Mouse (Mus musculus) cerebellum, adult 9-10 months (tissue): ENCODE data around the gene Unc93a2.
"Not testable (repeated sequence)": the region's sequence is repeated elsewhere in the genome, so short reads cannot be mapped to it uniquely, and the experiment has no call there.

Experiments
- DNase-seq: peaks from one replicate; pipeline ENCODE4 v3.0.0; 2022

Gene Unc93a2

DNA sequence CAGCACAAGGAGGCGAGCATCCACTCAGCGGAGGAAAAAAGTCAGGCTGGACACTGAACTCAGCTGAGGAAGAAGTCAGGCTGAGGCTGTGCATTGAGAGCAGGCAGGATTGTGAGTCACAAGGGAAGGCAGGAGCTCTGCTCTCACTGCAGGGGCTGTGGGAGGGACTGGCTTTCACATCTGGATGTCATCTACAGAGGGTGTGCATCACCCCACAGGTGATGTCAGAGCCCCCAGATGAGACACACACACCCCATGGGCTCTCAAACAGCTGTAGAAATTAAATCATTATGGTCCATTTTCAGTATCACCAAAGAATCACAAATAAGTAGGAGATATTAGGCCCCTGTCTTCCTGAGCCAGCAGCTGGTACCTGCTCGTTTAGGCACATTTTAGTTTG lies at the start of gene Unc93a2:
Gene Unc93a2 (minus strand): TSS at position 101 of the 400 bp plus-strand sequence.
- DNase-seq, result not testable (repeated sequence)

DNA sequence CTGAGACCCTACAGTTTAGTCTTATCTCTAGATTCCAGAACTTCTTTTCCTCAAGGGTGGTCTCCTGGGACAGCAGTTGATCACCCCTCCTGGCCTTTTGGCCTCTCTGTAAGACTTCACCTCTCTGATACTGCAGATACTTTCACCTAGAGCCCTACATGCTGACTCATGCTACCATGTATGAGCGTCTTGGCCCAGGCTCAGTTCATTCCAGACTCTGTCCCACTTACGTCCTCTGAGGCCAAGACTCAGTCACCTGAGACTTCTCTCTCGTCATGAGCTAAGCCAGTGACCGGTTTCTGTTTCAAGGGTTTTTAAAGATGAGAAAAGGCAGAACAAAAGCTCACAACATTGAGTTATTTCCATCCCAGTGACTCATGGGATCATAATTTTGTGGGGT lies 48.9 kb upstream of the Unc93a2 start:
- DNase-seq, result not testable (repeated sequence)

DNA sequence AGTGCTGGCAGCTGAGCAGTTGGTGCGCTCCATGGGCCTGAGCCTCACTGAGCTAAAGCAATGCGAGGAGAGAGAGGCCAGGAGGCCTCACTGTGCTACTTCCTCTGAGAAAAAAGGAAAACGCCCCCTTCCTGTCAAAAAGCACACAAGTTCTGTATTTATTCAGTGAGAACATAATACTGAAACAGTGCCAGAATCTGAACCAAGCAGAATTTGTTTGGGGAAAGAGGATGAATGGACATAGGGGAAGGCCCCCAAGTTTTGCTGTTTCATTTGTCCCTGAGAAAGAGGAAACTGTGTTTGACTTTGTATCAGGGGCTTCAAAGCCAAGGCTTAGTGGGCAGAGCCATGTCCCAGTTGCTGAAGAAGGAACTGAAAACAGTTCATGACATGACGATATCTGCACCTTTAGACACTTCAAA lies 45.0 kb upstream of the Unc93a2 start:
- DNase-seq, result not testable (repeated sequence)

DNA sequence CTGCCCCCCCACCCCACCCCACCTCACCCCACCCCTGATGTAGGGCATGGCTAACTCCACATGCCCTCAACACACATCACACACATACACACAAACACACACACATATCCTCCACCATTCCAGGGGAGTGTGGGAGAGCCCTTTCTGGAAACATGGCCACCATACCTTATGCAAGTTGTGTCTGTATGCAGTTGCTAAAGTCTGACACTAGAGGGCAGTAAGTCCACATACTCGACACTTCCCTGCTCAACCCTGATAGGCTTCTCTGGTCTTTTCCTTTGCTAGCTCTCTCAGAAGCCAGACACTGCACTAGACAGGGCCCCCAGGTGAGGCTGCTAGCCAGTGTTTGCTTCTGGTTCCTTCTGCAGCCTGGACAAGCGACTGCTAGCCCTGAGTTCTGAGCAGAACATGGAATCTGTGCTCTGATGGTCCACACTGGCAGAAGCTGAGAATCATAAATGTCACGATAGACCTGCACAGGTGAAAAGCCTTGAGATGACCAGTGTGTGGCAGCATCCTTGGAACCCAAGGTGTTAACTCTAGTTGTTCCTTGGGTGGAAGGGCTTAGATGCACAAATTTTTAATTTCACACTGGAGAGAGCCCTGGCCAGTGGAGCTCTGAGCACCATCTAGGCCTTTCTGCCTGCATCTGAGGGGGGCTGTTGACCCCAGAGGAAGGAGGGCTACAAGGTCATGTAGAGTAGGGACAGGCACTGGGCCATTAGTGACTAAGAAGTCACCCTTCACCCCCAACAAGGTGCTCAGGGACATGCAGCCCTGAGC lies 35.1 kb upstream of the Unc93a2 start:
- peak; percentile 10 for DNase-seq

DNA sequence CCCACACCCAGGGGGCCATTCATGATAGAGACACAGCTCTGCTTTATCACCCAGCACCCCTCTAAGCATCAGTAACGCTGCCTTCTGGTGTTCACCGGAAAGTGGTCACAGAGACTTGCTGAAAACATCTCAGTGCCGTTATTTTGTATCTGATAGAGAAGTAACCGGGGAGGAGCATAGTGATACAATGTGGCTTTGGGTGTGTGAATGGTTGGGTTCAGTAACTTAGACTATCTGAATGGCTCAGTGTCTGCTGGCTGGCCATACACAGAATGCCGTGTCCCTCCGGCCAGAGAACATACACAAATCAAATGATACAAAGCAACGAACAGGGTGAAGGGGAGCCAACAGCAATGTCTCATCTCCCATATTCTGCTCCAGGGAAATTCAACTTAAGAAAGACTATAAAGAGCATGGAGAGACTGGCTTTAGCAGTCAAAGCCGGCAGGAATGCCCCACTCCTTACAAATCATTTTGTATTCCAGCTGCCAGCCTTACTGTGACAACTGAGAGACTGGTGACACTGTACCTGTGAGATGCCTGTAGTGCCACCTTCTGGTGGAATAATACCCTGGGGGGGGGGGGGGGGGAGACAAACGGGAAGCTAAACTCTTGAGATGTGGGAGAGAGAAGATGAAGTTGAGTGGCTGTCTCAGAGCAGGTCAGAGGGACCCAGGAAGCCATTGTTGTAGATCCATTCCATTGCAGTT lies 29.5 kb upstream of the Unc93a2 start:
- DNase-seq, result not testable (repeated sequence)

DNA sequence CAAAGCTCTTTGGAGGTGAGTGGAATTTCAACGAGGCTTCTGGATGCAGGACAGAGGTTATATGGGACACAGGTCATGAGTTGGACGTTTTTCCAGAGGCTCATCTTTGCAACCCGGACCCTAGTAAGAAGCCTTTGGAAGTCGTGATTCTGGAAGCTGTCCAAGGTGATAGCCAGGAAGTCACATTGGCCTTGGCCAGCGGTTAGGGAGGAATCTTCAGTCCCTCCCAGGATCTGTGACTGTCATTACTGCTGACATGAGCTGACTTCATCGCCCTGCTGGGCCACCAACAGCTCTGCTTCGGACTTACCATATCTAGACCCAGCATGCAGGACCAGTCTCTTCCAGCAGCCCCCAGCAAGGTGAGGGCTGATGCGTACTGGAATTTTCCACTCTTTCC lies 28.1 kb upstream of the Unc93a2 start:
- not testable (repeated sequence) for DNase-seq

DNA sequence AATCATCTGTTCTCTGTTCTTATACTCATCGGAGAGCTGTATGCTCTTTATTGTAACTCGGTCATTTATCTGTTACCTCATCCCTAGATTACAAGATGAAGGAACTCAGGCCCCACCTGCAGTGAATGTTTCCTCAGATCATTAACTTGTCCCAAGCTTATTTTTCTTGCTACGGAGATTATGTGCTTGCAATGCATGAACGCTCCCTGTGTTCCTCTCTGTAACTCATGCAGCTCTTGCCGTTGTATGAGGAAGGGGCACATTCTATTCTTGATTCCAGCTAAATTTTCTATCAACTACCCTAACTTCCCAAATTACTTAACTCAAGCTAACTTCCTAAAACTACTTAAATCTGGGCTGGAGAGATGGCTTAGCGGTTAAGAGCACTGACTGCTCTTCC lies 14.5 kb upstream of the Unc93a2 start:
- DNase-seq, result not testable (repeated sequence)

DNA sequence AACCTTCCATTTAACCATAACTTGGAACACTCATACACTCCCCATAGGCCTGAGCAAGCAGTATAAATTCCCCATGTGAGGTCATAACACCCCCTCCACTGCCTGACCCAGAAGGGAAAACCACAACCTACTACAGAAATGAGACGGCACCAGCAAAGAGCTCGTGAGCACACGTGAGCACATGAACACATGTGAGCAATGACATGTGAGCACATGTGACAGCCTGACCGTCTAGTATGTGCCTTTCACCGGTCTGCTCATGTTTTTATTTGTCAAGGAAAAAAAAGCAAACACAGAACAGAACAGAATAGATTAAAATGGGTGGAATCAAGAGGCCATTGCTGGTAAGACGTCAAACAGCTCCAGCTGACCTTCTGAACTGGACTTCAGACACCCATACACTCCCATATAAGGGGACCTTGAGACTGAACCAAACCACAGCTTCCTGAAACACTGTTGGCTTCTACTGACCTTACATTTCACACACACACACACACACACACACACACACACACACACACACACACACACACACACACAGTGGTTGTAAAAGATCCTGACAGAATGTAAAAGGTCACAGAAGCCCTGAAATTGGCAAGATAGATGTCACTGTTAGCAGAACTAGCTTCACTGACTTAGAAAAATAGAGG lies 13.1 kb upstream of the Unc93a2 start:
- not testable (repeated sequence) for DNase-seq

DNA sequence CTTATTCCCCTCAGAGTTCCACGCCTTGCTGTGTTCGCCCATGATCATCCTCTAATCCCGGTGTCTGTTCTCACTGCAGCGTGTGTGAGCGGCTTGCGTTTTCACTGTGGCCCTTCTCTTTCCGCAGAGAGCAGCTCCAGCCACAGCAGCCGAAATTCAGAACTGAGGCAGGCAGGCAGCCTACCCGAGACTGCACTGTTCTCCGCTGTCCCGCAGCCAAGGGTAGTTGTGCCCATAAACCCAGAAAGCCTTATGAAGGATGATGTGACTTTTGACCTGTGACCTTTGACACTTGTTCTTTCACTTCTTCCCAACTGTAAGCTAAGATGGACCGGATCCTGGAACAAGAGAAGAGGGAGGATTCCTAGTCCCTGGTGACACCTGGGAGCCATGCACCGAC lies 11.8 kb upstream of the Unc93a2 start:
- not testable (repeated sequence) for DNase-seq

DNA sequence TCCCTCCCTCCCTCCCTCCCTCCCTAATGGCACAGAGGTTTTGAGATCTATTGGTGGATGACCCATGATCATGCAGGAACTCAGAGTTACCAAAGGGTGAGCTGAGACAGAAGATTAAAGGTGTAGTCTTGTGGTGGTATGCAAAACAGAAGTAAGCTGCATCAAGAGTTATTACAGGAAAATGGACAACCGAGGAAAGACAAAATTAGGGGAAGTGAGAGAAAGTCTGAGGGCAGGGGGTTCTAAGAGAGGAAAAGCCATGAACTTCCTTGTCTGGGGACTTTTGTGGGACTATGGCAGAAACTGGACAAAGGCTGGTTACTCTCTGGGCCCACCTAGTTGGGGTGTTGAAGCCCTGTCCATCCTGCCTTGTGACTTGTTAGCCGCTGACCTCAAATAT lies 11.0 kb upstream of the Unc93a2 start:
- DNase-seq, result not testable (repeated sequence)

DNA sequence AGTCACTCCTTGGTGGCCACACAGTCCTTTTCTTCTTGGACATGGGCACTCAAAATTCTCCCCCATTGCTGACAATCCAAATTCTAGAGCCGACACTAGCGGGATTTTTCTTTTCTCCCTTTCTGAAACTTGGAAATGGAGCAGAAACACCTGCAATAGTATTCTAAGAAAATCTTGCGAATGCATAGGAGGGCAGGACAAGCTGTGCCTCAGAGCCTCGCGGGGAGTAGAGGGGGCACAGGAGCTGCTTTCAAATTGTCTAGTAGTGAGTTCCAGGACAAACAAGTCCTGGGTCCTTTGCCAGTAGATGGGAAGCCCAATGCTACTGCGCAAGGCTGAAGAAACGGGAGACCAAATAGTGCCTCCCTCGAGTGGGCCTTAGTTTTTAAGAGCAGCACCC lies 10.4 kb upstream of the Unc93a2 start:
- DNase-seq, result not testable (repeated sequence)

DNA sequence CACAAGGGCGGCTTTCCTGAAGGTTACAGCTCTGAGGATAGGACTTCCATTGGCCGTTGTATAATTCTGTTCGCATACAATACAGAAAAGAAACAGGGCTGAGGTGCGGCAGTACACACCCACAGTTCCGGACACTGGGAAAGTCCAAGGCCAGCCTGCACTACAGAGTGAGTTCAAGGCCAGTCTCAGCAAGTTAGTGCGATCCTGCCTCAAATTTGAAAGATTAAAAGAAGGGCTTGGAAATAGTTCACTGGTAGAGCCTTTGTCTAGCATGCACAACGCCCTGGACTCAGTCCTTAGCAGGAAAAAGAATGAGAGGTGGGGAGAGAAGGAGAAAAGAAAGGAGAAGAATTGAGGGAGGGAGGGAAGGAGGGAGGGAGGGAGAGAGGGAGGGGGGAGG lies 9.9 kb upstream of the Unc93a2 start:
- DNase-seq, result not testable (repeated sequence)

DNA sequence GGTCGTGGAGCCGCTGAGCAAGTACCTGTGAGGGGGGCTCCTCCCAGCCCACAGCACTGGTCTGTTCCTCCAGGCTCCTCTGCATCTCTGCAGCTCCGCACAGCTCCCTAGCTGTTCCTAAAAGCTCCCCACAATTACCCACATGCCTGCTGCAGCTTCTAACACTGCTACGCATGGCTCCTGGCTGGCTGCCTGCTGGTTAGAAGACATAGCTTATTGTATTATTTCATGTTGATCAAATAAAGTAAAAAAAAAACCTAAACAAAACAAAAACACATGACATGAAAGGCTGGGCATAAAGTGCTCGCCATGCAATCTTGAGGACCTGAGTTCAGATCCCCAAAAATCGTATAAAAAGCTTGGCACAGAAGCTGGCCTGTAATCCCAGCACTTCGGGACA lies 4.6 kb upstream of the Unc93a2 start:
- not testable (repeated sequence) for DNase-seq

DNA sequence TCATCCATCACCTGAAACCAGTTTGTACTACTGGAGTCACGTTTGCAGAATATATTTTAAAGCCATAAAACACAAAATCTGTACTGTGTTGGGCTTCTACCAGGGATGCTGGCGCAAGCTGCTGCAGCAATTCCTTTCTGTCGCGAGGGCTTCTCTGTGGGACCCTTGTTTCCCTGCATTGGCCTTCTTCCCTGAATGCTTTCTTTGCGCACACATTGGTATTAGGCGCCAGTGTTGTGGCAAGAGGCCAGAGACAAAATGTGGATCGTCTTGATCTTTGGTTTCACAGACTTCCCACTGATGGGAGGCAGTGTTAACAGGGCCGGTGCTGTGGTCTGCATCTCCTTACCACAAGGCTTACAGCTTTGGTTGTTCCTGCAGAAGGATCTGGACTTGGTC lies 3.7 kb upstream of the Unc93a2 start:
- DNase-seq, result not testable (repeated sequence)

DNA sequence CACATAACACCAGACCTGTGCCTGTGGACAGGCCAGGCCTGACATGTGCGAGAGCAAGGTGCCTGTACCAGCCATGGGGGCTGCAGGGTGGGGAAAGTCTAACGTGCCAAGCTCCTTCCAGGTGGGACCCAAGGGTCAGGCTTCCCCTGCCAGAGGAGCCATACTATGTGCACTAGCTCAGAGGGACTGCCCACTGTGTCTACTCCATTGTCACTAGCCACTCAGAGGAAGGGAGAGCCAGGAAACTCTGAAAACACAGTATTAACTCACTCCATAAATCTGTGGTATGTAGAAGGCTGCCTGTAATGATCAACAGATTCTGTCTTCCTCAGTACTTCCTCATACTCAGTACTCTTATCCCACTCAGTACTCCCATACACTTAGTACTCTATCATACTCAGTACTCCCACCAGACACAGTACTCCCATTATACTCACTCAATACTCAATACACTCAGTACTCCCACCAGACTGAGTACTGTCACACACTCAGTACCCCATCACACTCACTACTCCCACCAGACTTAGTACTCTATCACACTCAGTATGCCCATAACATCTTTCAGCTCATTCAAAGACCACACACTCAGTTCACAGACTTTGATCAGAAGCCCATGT lies 3.2 kb upstream of the Unc93a2 start:
- DNase-seq, result not testable (repeated sequence)

DNA sequence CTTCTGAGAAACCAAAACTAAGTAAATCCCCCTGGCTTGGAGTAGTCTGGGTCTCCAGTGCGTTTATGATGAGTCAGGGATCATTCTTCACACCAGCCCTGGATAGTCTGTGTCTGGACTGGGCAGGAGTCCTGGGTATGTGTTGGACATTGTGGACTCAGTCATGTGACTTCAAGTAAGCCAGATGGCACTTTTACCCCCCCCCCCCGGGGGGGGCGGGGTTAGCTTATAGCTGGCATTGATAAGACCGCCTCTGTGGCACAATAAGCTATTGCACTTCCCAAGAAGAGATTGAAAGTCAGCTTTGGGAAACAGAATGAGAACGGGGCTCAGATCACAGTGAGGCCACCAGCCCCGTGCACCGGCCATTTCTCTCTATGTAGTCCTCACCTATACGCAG lies 752 bp upstream of the Unc93a2 start:
- not testable (repeated sequence) for DNase-seq

DNA sequence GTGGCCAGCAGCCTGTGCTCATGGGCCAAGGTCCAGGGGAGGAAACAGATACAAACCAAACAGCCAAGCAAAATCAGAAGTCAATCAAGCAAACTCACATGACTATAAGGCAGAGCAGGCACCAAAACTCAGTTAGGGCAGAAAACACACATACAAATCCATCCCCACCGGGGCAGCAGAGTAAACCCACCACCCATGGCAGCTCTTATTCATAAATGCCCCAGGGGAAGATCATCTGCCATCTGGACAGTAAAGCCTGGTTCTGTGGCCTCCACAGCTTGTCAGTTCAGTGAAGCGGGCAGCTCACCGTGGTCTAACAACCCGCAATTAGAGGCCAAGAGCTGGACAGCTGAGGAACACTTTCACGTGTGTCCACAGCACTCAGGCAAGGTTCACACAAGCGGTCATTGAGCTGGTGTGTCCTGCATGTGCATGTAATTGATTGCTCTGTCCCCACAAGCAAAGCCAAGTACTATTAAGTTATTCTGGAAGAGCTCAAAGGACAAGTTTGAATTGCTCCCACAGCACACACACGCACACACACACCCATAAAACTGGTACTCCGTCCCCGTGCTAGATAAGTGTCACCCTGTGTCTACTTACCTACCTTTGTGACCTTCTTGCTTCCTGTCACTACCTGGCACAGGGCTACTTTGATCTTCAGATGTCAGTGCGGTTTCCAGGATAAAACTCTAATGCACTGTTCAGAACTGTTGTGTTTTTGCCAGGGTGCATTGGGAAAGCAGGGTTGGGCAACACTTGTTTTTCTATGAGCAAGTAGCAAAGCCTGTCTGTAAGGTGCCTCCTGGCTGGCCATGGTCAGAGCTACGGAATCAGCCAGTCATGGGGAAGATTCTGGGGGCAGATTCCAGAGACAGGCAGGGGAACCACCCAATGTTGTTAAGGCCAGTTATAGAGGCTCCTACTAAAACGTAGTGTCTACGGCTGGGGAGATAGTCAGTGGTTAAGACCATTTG lies 1.8 kb downstream of the Unc93a2 start:
- not testable (repeated sequence) for DNase-seq

DNA sequence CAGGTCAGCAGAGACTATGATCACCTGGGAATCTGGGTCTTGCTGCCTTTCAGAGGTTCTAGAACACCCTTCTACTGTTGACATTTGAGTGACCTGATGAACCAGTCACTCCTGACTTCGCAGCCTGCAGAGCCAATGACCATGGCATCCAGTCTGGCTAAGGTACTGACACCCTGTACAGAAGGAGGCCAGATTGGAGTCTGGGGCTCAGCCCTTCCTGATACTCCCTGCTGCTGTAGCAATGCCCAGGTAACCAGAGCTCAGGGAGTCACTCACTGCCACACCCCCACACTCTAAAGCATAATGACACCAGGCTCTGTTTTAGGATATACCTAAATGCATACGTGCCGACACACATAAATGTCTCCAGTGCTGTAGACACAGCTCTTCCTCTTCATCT lies 2.6 kb downstream of the Unc93a2 start:
- not testable (repeated sequence) for DNase-seq

DNA sequence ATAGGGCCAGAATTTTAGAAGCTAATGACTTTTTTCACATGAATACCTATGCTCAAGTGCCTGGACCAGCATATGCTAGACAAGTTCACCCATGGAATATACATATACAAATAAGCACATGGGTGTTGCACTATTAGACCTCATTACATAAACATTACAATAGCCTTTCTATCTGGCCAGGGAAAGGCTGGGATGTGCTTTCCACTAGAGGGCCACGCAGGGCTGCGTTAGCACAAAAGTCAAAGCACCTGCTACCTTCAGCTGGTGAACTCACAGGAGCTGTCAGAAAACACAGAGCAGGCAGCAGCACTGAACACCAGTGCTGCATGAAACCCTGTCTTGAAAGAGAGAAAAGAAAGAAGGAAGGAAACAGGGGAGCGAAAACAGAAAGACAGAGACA lies 7.4 kb downstream of the Unc93a2 start:
- not testable (repeated sequence) for DNase-seq

DNA sequence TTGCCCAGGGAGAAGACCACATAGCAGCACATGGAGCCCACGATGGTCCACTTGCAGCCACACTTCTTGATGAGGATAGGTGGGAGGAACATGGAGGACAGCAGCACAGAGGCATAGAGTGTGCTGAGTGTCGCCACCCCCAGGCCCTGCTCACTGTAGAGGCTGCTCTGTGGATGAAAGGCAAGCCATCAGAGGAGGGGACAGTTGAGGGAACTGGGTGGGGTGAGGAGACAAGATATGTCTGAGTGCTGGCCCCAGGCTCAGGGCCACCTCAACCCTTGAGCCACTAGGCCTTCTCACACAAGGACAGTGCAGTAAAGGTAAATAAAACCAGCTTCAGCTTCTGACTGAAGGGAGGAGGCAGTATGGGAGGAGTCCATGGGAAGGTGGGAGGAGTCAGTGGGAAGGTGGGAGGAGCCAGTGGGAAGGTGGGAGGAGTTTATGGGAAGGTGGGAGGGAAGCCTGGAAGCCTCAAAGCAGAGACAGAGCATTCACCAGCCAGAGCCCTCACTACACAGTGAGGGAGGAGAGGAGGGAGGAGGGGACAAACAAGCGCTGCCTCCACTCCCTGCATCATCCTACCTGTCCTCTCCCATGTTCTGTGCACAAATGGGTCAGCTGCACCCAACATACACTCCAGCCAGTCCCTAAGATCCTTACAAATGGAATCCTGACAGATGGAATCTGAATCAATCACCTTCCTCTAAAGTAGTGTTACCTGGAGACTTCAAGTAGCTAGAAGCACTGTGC lies 8.1 kb downstream of the Unc93a2 start:
- not testable (repeated sequence) for DNase-seq

DNA sequence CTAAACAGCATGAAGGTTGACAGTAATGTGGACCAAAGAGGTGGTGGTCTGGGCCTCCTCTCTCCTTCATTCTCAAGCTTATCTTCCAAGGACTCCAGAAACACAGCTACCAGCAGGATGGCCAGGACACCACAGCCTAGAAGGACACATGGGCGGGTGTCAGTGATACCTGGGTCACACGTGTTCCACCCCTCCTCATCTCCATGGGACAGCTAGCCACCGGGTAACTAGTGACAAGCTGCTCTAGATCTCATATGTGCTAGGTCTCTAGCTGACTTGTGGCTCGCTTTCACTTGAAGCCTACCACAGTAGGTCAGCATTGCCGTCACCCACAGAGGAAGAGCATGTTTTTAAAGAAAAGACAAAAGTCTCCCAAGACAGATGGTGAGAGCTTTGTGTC lies 13.4 kb downstream of the Unc93a2 start, which contains the start of gene Gm49630:
Gene Gm49630 (minus strand): TSS at position 101 of the 400 bp plus-strand sequence.
- DNase-seq, result not testable (repeated sequence)
